ENCODE assay signal across 8 mouse cellular contexts in genomic region chr5:147751673-147752130, GRCm38 (mm10). TPM values are rescaled to one million over a fixed set of nuclear protein-coding genes. Genes with fewer than 3 reads are reported as not detected.
DNase-seq lines count a peak whose midpoint lies in the region; ATAC-seq and TF ChIP-seq lines count a peak whose summit lies in the region.

No protein-coding gene starts in this region.

- no peak overlapping the region for H3K4me3 ChIP-seq in cerebellum, adult 2 months (replicated peaks; ENCODE audit: insufficient read depth, low read depth, low read length)
- no peak overlapping the region for H3K4me3 ChIP-seq in bone marrow, adult 2 months (replicated peaks; ENCODE audit: control insufficient read depth, low read depth, low read length)
- peak overlapping the region; percentile 54 for H3K4me3 ChIP-seq in gastrocnemius, adult 2 months
- H3K4me3 ChIP-seq in hindbrain, embryonic 13.5 days: peak overlapping the region; percentile 39
- peak overlapping the region; percentile 40 for H3K4me3 ChIP-seq in limb, embryonic 13.5 days
- peak overlapping the region; percentile 27 for H3K4me3 ChIP-seq in midbrain, embryonic 11.5 days (ENCODE audit: low read depth, low read length)

- peak overlapping the region; percentile 65 for H3K9ac ChIP-seq in hindbrain, embryonic 13.5 days
- H3K9ac ChIP-seq in limb, embryonic 13.5 days: peak overlapping the region; percentile 56; the same call in 1 of the 2 replicates
- peak overlapping the region; percentile 51 for H3K9ac ChIP-seq in midbrain, embryonic 11.5 days (ENCODE audit: low read length)

- intact Hi-C loops in gastrocnemius, adult 2 months (cut with DNase I): loop anchor here (2.0 kb wide), 1 partner anchor 19 kb away; no protein-coding TSS in a partner anchor

- peaks cover 2% of the 10 kb centered on the region; the same call in 1 of the 2 replicates for H3K4me1 ChIP-seq in cerebellum, adult 2 months (ENCODE audit: control insufficient read depth, insufficient read depth, low read length)
- H3K4me1 ChIP-seq in bone marrow, adult 2 months (ENCODE audit: control insufficient read depth, insufficient read depth, low read length): peaks cover 2% of the 10 kb centered on the region; the same call in 1 of the 2 replicates
- peaks cover 26% of the 10 kb centered on the region for H3K4me1 ChIP-seq in hindbrain, embryonic 13.5 days (replicated peaks)
- H3K4me1 ChIP-seq in limb, embryonic 13.5 days: peaks cover 27% of the 10 kb centered on the region
- peaks cover 10% of the 10 kb centered on the region for H3K4me1 ChIP-seq in midbrain, embryonic 11.5 days (ENCODE audit: control insufficient read depth, insufficient read depth, low read length)

- no peaks in the 10 kb centered on the region for H3K9me3 ChIP-seq in hindbrain, embryonic 13.5 days
- peaks cover 5% of the 10 kb centered on the region for H3K9me3 ChIP-seq in limb, embryonic 13.5 days
- H3K9me3 ChIP-seq in midbrain, embryonic 11.5 days (ENCODE audit: control insufficient read depth, low read length): no peaks in the 10 kb centered on the region

- WGBS in cerebellum, adult 2 months: under 1% methylated on average over 28 of the region's 28 CpGs
- WGBS in bone marrow, adult 2 months: under 1% methylated on average over 28 of the region's 28 CpGs
- under 1% methylated on average over 28 of the region's 28 CpGs for WGBS in hindbrain, embryonic 13.5 days
- under 1% methylated on average over 28 of the region's 28 CpGs for WGBS in limb, embryonic 13.5 days
- under 1% methylated on average over 27 of the region's 28 CpGs for WGBS in midbrain, embryonic 11.5 days

- no peaks in the 10 kb centered on the region for H3K36me3 ChIP-seq in hindbrain, embryonic 13.5 days
- no peaks in the 10 kb centered on the region for H3K36me3 ChIP-seq in limb, embryonic 13.5 days
- H3K36me3 ChIP-seq in midbrain, embryonic 11.5 days (ENCODE audit: control insufficient read depth, insufficient read depth, low read length): no peaks in the 10 kb centered on the region

- H3K27ac ChIP-seq in cerebellum, adult 2 months (ENCODE audit: insufficient read depth, low read length): no peak overlapping the region
- H3K27ac ChIP-seq in bone marrow, adult 2 months (ENCODE audit: control insufficient read depth, insufficient read depth, low read depth, low read length, poor library complexity): 0 out of 2 replicates have a peak overlapping the region, but pooled peaks have one; percentile 8
- peak overlapping the region; percentile 79 for H3K27ac ChIP-seq in gastrocnemius, adult 2 months
- no peak overlapping the region for H3K27ac ChIP-seq in hindbrain, embryonic 13.5 days
- no peak overlapping the region for H3K27ac ChIP-seq in limb, embryonic 13.5 days
- no peak overlapping the region for H3K27ac ChIP-seq in midbrain, embryonic 11.5 days (ENCODE audit: low read depth, low read length)

- no peak for TF ChIP-seq POLR2A in cerebellum, adult 2 months (IDR thresholded peaks at IDR 0.05; ENCODE audit: borderline replicate concordance, insufficient read depth, low read length)
- peak; percentile 5; the same call in 1 of the 2 replicates for TF ChIP-seq POLR2A in bone marrow, adult 2 months (IDR thresholded peaks at IDR 0.05; ENCODE audit: borderline replicate concordance, control insufficient read depth, low read depth, low read length)

- H3K4me2 ChIP-seq in hindbrain, embryonic 13.5 days: peak overlapping the region; percentile 61
- peak overlapping the region; percentile 71 for H3K4me2 ChIP-seq in limb, embryonic 13.5 days (replicated peaks)
- H3K4me2 ChIP-seq in midbrain, embryonic 11.5 days: peak overlapping the region; percentile 53

- no peak for TF ChIP-seq CTCF in cerebellum, adult 2 months (IDR thresholded peaks at IDR 0.05; ENCODE audit: borderline replicate concordance, insufficient read depth, low read depth, low read length)
- TF ChIP-seq CTCF in bone marrow, adult 2 months (IDR thresholded peaks at IDR 0.05; ENCODE audit: control insufficient read depth, insufficient read depth, low read length): no peak
- no peak for TF ChIP-seq CTCF in gastrocnemius, adult 2 months (IDR thresholded peaks at IDR 0.05)

- ATAC-seq in hindbrain, embryonic 13.5 days (ENCODE audit: low FRiP score): peak; percentile 39; the same call in 1 of the 2 replicates
- ATAC-seq in limb, embryonic 13.5 days (ENCODE audit: low FRiP score, low read depth): peak; percentile 68
- ATAC-seq in midbrain, embryonic 11.5 days (ENCODE audit: low FRiP score): peak; percentile 59

- no peaks in the 10 kb centered on the region; the same call in 1 of the 2 replicates for H3K27me3 ChIP-seq in cerebellum, adult 2 months (ENCODE audit: control insufficient read depth, insufficient read depth, low read length)
- H3K27me3 ChIP-seq in hindbrain, embryonic 13.5 days: peaks cover 74% of the 10 kb centered on the region
- H3K27me3 ChIP-seq in limb, embryonic 13.5 days: peaks cover 73% of the 10 kb centered on the region
- peaks cover 22% of the 10 kb centered on the region for H3K27me3 ChIP-seq in midbrain, embryonic 11.5 days (ENCODE audit: control insufficient read depth, insufficient read depth, low read length)

- peak; percentile 2 to 18 for DNase-seq in cerebellum, adult 2 months
- DNase-seq in cerebellum, adult 9-10 months: no peak
- DNase-seq in gastrocnemius, adult 2 months: peak; percentile 74
- peak; percentile 94 for DNase-seq in midbrain, embryonic 11.5 days (ENCODE audit: low spot score, missing footprints)
- DNase-seq in natural killer cell, adult 2 months (ENCODE audit: low spot score in 2 of 2): no peak

RNA-seq across cellular contexts. Expression of gene Flt1, which starts 25.9 kb away (rescaled TPM):
- 21.4 and 24.7 TPM in 2 replicates for polyA plus RNA-seq in cerebellum, adult 2 months (2012; rRNA removed)
- 1.7 and 5.1 TPM in 2 replicates for polyA plus RNA-seq in bone marrow, adult 2 months (2011; ENCODE audit: insufficient read depth, insufficient read length, low replicate concordance, missing spikeins)
- total RNA-seq in gastrocnemius, adult 2 months (2021): 10 to 100 TPM; 32.7 to 42.2 TPM
- 11.1 and 12.0 TPM in 2 replicates for polyA plus RNA-seq in hindbrain, embryonic 13.5 days (2015; fragmentation: Nextera tagmentation; extraction: Ambion mirVana)
- polyA plus RNA-seq in limb, embryonic 13.5 days (2015; fragmentation: Nextera tagmentation; extraction: Ambion mirVana): 9.5 and 9.6 TPM in 2 replicates
- 11.2 and 11.6 TPM in 2 replicates for polyA plus RNA-seq in midbrain, embryonic 11.5 days (2014; fragmentation: Nextera tagmentation; extraction: Ambion mirVana)

Comparison
In these comparisons a context has a peak if more than half of its experiments do, and no peak if none do; other contexts are left out.
1. DNase-seq: peak in cerebellum, adult 2 months (2 of 2), gastrocnemius, adult 2 months (single experiment) and midbrain, embryonic 11.5 days (single experiment); none in cerebellum, adult 9-10 months (single experiment) and natural killer cell, adult 2 months (0 of 2).
2. H3K27ac ChIP-seq: peak in bone marrow, adult 2 months (single experiment) and gastrocnemius, adult 2 months (single experiment); none in cerebellum, adult 2 months (single experiment), hindbrain, embryonic 13.5 days (single experiment), limb, embryonic 13.5 days (single experiment) and midbrain, embryonic 11.5 days (single experiment).
3. H3K4me3 ChIP-seq: peak in gastrocnemius, adult 2 months (single experiment), hindbrain, embryonic 13.5 days (single experiment), limb, embryonic 13.5 days (single experiment) and midbrain, embryonic 11.5 days (single experiment); none in cerebellum, adult 2 months (single experiment) and bone marrow, adult 2 months (single experiment).
4. Peak in every context shown above with its lines, with median percentiles within 50 percentile points of each other: ATAC-seq, H3K4me2 ChIP-seq and H3K9ac ChIP-seq.